Mouse (Mus musculus): Measurements from ENCODE around the gene Olfr1199.

Gene Olfr1199

GRCm38 (mm10) chr2:88760369-88760768, at the start of gene Olfr1199:
TSS of gene Olfr1199 (minus strand) at chr2:88760469.
- no peak for DNase-seq (ENCODE audit: low spot score)

DNA sequence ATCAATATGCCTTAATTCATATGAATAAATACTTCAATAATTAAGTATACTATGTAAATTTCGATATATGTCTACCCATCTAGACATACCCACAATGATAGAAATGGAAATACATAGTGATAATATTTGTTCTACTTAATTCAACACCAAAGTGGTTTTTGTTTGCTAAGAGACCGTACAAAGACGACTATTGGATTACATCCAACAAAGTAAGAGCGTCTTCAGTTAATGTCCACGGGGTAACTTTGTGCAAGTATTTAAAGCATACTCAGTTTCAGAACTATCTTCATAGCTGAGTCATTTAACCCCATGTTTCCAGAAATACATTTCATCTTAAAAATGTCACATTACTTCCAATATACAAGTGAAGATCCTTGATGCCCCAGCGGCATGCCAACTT, 32.5 kb upstream of the Olfr1199 start, which contains the start of gene Olfr1201:
TSS of gene Olfr1201 (plus strand) at position 301 of the 400 bp plus-strand sequence.
- no peak for DNase-seq (ENCODE audit: low spot score)

DNA sequence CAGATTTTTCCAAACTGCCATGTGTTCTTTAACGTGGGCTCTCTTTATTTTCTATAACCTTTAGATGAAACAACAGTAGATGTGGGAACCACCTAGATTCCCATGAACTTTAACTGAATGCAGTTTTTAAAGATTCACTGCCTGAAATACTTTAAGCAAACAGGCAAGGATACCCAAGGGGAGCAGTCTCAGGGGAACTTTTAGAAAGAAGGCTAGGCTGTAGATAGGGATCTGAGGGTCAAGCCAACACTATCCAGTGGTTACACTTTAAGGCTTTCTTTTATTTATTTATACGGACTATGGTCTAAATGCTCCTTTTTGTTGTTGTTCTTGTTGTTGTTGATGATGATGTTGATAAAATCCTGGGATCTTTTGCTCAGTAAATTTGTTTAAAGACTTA, 10.1 kb upstream of the Olfr1199 start, which contains the start of gene Olfr1200:
TSS of gene Olfr1200 (minus strand) at position 101 of the 400 bp plus-strand sequence.
- DNase-seq (ENCODE audit: low spot score), result no peak

DNA sequence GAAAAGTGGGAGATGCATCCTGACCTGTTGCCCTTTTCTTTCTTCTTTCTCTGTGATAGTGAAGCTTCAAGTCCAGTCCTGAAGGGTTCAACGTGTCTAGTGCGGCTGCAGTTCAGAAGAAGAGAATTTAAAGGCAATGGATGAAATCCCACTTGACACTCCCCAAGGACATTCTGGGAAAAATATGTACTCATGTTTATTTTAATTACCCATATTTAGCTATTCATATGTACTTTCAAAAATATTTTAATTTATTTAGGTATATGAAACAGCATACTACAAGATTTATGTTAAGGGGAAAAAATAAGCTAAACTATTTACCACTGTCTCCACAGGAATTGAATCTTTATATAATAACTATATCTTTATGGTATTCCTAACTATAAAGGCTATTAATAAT, 9.0 kb downstream of the Olfr1199 start, which contains the start of gene Olfr1198:
TSS of gene Olfr1198 (minus strand) at position 101 of the 400 bp plus-strand sequence.
- DNase-seq (ENCODE audit: low spot score), result no peak

DNA sequence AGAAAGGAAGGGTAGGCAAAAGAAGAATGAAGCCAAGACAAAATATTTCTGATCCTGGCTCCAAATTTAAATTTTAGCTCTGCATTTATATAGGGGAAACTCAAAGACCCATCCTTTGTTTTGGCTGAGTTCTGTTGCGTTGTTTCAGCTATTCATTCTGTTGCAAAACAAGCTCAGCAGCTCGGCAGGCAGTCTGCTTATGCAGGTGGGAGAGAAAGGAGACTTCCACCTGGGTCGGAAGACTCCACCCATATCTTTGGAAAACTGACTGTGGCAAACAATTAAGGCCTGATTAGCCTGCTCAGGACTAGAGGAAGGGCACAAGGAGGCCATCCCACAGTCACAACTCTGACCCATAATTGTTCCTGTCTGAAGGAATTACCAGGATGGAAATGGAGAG, 16.9 kb downstream of the Olfr1199 start:
- no peak for DNase-seq (ENCODE audit: low spot score)

- no peak for DNase-seq (ENCODE audit: low spot score)
Observed at GRCm38 (mm10) chr2:88732266-88732665, 28.0 kb downstream of the Olfr1199 start, which contains the start of gene Olfr1197. TSS of gene Olfr1197 (minus strand) at chr2:88732366.

- no peak for DNase-seq (ENCODE audit: low spot score)
Observed at GRCm38 (mm10) chr2:88704497-88704896, 55.8 kb downstream of the Olfr1199 start, which contains the start of gene Olfr1196. TSS of gene Olfr1196 (minus strand) at chr2:88704597.

Measured in ovary, adult 18-20 months (tissue).